Mouse (Mus musculus): ENCODE results near the gene 9530077C05Rik.

Gene 9530077C05Rik

DNA sequence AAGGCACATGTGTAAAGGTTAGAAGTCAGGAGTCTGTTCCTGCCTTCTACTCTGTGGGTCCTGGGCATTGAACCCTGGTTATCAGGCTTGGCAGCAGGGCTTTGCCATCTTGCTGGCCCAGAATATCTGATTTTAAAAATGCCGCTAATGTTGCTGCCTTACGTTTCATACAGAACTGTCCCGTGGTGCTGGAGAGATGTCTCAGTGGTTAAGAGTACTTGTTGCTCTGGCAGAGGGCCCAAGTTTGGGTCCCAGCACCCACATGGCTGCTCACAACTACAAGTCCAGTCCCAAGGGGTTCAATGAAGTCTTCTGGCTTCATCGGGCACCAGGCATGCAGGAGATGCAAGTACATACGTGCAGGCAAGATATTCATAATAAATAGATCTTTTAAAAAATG, 54.9 kb downstream of the 9530077C05Rik start:
- no peak for DNase-seq

GRCm38 (mm10) chr9:22467371-22468169, 56.3 kb downstream of the 9530077C05Rik start:
- peak; percentile 68 for DNase-seq

DNA sequence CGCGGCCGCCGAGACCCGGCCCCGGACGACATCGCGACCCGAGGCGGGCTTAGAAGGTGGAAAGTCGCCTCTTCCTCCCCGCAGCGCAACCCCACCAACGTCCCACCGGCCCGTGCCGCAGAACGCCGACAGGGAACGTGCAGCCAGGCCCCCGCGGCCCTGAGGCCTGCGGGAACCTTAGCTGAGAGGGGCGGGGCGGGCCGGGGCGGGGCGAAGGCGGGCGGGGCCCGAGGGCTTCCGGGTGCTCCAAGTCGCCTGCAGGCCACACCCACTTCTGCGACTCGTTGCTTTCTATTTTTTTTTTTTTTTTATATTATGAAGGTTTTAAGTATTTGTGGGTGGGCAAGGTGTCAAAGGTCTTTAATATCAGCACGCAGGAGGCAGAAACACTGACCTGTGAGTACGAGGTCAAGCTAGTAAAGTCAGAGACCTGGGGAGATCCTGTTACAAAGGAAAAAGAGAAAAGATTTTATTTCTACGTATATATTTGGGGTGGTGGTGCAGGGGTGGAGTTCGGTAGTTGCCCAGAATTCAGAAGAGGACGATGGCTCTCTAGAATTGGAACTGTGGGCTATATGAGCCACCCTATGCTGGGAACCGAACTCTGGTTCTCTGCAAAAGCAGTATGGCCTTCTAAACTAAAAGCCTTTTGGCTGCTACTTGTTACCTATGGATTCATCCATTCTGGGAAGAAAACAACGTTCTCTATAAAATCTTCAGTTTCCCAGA, 57.0 kb downstream of the 9530077C05Rik start:
- peak; percentile 84 for DNase-seq

DNA sequence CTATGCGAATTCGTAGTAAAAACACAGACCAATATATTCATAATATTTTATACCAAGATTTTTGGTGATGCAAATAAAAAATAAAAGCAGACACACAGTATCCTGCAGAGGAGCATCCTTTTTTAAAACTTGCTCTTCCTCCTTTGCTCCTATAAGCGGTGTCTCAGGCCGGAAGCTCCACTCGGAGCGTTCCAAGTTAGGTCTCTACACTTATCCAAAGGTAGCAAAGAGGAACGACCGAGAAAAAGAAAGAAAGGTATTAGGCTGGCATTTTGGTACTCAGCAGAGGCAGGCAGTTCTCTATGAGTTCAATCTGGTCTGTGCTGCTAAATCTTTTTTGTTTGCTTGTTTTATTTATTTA, 57.6 kb downstream of the 9530077C05Rik start:
- no peak for DNase-seq

- no peak for DNase-seq
Measured at GRCm38 (mm10) chr9:22469643-22470042, 58.3 kb downstream of the 9530077C05Rik start, which contains the start of gene Rp9. Gene Rp9 (minus strand): TSS chr9:22469743.

- DNase-seq = peak; percentile 94
Measured at GRCm38 (mm10) chr9:22475424-22475868, 64.1 kb downstream of the 9530077C05Rik start, which contains the start of gene Bbs9. Gene Bbs9 (plus strand): TSS chr9:22475715.

DNA sequence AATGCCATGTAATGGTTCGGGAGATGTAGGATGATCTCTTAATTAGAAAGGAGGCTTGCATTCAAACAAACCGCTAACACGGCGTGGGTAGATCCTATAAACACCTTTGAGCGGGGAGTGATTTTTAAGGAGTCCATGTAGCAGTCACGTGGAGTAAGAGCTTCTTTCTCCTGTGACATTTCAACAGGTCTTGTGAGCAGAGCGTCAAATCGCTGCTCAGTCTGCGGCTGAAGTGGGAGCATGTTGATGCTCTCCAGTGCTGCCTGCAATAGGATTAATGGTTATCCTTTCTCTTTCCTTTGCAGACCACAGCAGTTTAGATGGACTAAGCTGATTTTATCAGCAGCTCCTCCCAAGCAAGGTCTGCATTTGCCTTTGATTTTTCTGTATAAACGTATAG, 65.0 kb downstream of the 9530077C05Rik start:
- peak; percentile 34 for DNase-seq

DNA sequence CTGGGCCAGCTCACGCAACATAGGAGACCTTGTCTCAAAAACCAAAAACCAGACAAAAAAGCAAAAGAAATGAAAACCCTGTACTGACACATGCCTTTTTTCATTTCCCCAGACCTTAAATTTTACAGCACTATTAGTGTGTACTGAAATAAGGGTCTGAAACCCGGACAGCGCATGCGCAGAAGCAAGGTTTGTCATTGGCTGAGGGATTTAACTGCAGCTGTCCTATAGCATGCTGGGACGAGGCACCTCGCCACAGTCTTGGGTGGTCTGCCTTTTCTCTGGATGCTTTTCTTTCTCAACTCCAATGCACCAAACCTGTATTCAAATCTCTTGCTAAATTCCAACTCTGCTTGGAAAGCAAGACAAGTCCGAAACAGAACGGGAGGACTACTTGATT, 67.6 kb downstream of the 9530077C05Rik start:
- no peak for DNase-seq

GRCm38 (mm10) chr9:22483866-22484561, 72.7 kb downstream of the 9530077C05Rik start:
- no peak for DNase-seq

- DNase-seq = no peak
Measured at GRCm38 (mm10) chr9:22484562-22485308, 73.4 kb downstream of the 9530077C05Rik start.

DNA sequence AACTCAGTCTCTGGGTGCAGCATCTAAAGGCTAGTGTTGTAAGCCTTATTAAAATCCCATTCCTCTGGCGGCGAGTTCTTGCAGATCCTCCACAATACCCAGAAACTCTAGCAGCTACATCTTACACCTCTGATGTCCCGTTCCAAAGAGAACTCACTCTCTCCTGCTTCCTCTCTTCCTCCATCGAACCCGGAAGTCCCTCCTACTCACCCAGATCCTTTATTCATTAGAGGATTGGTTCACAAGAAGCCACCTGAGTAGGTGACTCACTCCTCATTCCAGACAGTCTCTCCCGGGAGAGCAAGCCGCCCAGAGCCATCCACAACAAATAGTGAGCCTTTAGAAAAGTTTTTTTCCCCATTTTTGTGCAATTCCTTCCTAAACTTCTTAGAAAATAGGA, 74.9 kb downstream of the 9530077C05Rik start:
- DNase-seq = no peak

DNA sequence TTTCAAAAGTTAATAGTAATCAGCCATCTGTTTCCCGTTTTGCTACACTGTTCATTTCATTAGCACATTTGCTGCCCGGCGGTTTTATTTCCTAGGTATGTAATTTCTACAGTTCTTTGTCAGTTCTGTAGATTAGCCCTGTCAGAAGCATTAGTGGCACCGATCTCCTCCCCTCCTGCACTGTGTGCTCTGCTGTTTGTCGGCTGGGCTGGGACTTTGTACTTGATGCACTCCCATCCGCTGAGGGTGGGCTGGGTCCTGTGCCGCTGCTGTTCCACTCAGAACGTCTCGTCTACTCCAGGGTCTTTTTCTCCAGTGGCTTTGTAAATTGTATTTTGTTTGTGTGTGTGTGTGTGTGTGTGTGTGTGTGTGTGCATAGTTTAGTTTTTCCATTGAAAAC, 77.7 kb downstream of the 9530077C05Rik start:
- no peak for DNase-seq

Measured in kidney, postnatal 10 days (tissue).